Mouse (Mus musculus) lung, embryonic 14.5 days (tissue): Measurements from ENCODE around the gene Gm960. TPM values are rescaled to one million over a fixed set of nuclear protein-coding genes. Genes with fewer than 3 reads are reported as not detected.

Experiments used
- ATAC-seq: fragments of 200-750 bp; cut with Nextera tagmentation; 2 replicates; pipeline ENCODE4 v1.8.0; 2017; ENCODE audit warnings: mild to moderate bottlenecking, moderate TSS enrichment, moderate library complexity; ENCODE audit not compliant: insufficient read depth
- DNase-seq: peaks from one replicate; pipeline ENCODE4 v3.0.0-alpha.2; 2015
- H3K27ac ChIP-seq: fragments of 300-500 bp; sonication (generic); 2 replicates; pipeline ENCODE4 v1.5.1; 2014; ENCODE audit warnings: low read depth, mild to moderate bottlenecking, moderate library complexity
- H3K27me3 ChIP-seq: fragments of 300-500 bp; sonication (generic); 2 replicates; pipeline ENCODE4 v1.6.1; 2014; ENCODE audit warnings: low read length, control low read depth; ENCODE audit not compliant: insufficient read depth
- H3K36me3 ChIP-seq: fragments of 300-500 bp; sonication (generic); 2 replicates; pipeline ENCODE4 v1.6.1; 2014; ENCODE audit warnings: control low read depth; ENCODE audit not compliant: insufficient read depth
- H3K4me1 ChIP-seq: fragments of 300-500 bp; sonication (generic); 2 replicates; pipeline ENCODE4 v1.6.1; 2014; ENCODE audit warnings: antibody characterized with exemption, control low read depth; ENCODE audit not compliant: insufficient read depth
- H3K4me2 ChIP-seq: fragments of 300-500 bp; sonication (generic); 2 replicates; pipeline ENCODE4 v1.6.1; 2014; ENCODE audit warnings: mild to moderate bottlenecking
- H3K4me3 ChIP-seq: fragments of 300-500 bp; sonication (generic); 2 replicates; pipeline ENCODE4 v1.5.1; 2014; ENCODE audit warnings: low read depth, low read length
- H3K9ac ChIP-seq: fragments of 300-500 bp; sonication (generic); 2 replicates; pipeline ENCODE4 v1.6.1; 2014
- H3K9me3 ChIP-seq: fragments of 300-500 bp; sonication (generic); 2 replicates; pipeline ENCODE4 v1.6.1; 2016; ENCODE audit warnings: low read depth, low read length, control low read depth
- CTCF ChIP-seq: IDR thresholded peaks from 2 replicates; pipeline ENCODE4 v1.5.1; 2016; ENCODE audit warnings: antibody characterized with exemption, low read depth
- WGBS: fragments of 180-500 bp; shearing (Covaris S2); extraction: QIAGEN DNeasy Blood & Tissue Kit; methylation state at CpG from one replicate; pipeline ENCODE4 v1.1.7; 2014; 5-methylcytosine and 5-hydroxymethylcytosine counted together
- polyA plus RNA-seq: library from polyadenylated mRNA; unstranded; fragments of >200 nt; fragmentation: Nextera tagmentation; extraction: Ambion mirVana; gene quantifications from 2 replicates; pipeline ENCODE4 v1.2.1, GENCODE M21; 2014

Gene Gm960
- polyA plus RNA-seq, 1 experiment from 2014 or later: 2.9 TPM

- WGBS: under 1% methylated on average over 60 of the region's 60 CpGs
- Histone ChIP-seq H3K9ac (peak overlapping the region; percentile 52), H3K4me1 (no peaks in the 10 kb centered on the region), H3K27ac (no peak overlapping the region), H3K36me3 (no peaks in the 10 kb centered on the region), H3K4me3 (peak overlapping the region; percentile 51), H3K9me3 (no peaks in the 10 kb centered on the region), H3K27me3 (peaks cover 46% of the 10 kb centered on the region), H3K4me2 (peak overlapping the region; percentile 100)
- 0 out of 2 replicates have a peak, but pooled peaks have one; percentile 21 for ATAC-seq
- TF ChIP-seq CTCF: no peak
- peak; percentile 59 for DNase-seq
Observed at GRCm38 (mm10) chr19:4712156-4712780, 13.8 kb upstream of the Gm960 start.

GRCm38 (mm10) chr19:4711601-4712155, 13.2 kb upstream of the Gm960 start:
- Histone ChIP-seq H3K27ac (no peak overlapping the region), H3K4me2 (peak overlapping the region; percentile 100), H3K9ac (peak overlapping the region; percentile 52), H3K36me3 (no peaks in the 10 kb centered on the region), H3K9me3 (no peaks in the 10 kb centered on the region), H3K4me1 (no peaks in the 10 kb centered on the region), H3K4me3 (peak overlapping the region; percentile 51), H3K27me3 (peaks cover 46% of the 10 kb centered on the region)
- no peak for TF ChIP-seq CTCF
- ATAC-seq (peak; percentile 58), DNase-seq (peak; percentile 34)
- WGBS: under 1% methylated on average over 47 of the region's 65 CpGs

- H3K27me3 ChIP-seq: peaks cover 46% of the 10 kb centered on the region
- H3K27ac ChIP-seq: no peak within 1 kb of the TSS
- DNase-seq: no peak
Observed at GRCm38 (mm10) chr19:4711098-4711600, 12.7 kb upstream of the Gm960 start, which contains the start of gene Sptbn2. Gene Sptbn2, plus strand, starts transcription at chr19:4711167.

DNA sequence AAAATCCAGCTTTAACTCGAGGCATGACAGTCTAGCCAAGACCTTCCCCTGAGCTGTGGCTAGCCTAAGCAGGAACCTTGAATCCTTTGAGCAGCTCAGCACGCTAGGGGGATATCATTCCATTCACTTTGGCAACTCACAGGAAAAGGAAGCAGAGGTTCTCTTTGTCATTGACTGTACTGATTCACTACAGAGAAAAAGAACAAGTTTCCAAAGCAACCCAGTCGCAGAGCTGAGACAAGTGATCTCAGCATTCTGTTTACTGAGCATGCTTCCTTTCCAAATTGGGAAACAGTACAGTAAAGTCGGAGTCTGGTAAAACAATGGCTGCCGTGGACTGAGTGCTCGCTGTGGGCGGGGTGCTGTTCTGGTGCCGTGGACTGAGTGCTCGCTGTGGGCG, 10.3 kb upstream of the Gm960 start:
- TF ChIP-seq CTCF: no peak
- no peak overlapping the region for H3K4me2 ChIP-seq
- no peak for ATAC-seq

More at GRCm38 (mm10) chr19:4711098-4711600, 12.7 kb upstream of the Gm960 start, which contains the start of gene Sptbn2:
- WGBS: 11% methylated on average over 13 of the region's 13 CpGs
- no peaks in the 10 kb centered on the region for H3K36me3 ChIP-seq
- peak within 1 kb of the TSS; percentile 51 for H3K4me3 ChIP-seq
- H3K4me2 ChIP-seq: peak within 1 kb of the TSS; percentile 100
- H3K9ac ChIP-seq: peak within 1 kb of the TSS; percentile 52
- no peak for ATAC-seq
- no peaks in the 10 kb centered on the region for H3K9me3 ChIP-seq
- H3K4me1 ChIP-seq: no peaks in the 10 kb centered on the region
- TF ChIP-seq CTCF: no peak

DNA sequence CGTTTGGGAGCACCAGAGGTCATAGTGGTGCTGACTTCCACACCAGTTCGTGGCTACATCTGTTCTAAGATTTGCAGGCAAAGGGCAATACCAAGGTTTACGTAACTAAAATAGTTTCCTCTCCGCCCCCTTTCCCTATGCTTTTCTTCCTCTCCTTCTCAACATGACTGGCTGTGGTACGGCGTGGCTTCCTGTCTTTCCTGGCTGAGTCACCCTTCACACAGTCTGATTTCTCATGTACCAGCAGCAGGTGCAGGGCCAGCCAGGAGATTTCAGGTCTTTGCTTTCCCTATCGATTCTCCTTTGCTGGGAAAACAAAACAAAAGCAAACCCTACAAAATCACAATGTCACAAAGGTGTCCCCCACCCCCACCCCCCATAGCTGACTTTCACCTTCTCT, 2.8 kb upstream of the Gm960 start:
- Histone ChIP-seq H3K4me3 (no peak overlapping the region), H3K9me3 (no peaks in the 10 kb centered on the region), H3K36me3 (no peaks in the 10 kb centered on the region), H3K27me3 (peaks cover 37% of the 10 kb centered on the region), H3K27ac (no peak overlapping the region), H3K9ac (no peak overlapping the region), H3K4me2 (no peak overlapping the region), H3K4me1 (no peaks in the 10 kb centered on the region)
- ATAC-seq (no peak), DNase-seq (no peak)
- no peak for TF ChIP-seq CTCF
- 51% methylated on average over 7 of the region's 7 CpGs for WGBS

More for the DNA sequence above, 10.3 kb upstream of the Gm960 start:
- DNase-seq: peak; percentile 24
- Histone ChIP-seq H3K4me1 (no peaks in the 10 kb centered on the region), H3K9ac (no peak overlapping the region), H3K9me3 (no peaks in the 10 kb centered on the region), H3K27me3 (peaks cover 34% of the 10 kb centered on the region), H3K4me3 (no peak overlapping the region), H3K36me3 (no peaks in the 10 kb centered on the region), H3K27ac (no peak overlapping the region)
- 79% methylated on average over 10 of the region's 10 CpGs for WGBS

GRCm38 (mm10) chr19:4700656-4701055, 2.2 kb upstream of the Gm960 start:
- TF ChIP-seq CTCF: no peak
- WGBS: 60% methylated on average over 8 of the region's 8 CpGs
- H3K4me3 ChIP-seq: no peak overlapping the region
- ATAC-seq (no peak), DNase-seq (no peak)
- H3K9ac ChIP-seq: no peak overlapping the region
- H3K36me3 ChIP-seq: no peaks in the 10 kb centered on the region
- H3K9me3 ChIP-seq: no peaks in the 10 kb centered on the region
- H3K27ac ChIP-seq: no peak overlapping the region
- H3K27me3 ChIP-seq: peaks cover 37% of the 10 kb centered on the region
- H3K4me2 ChIP-seq: no peak overlapping the region
- H3K4me1 ChIP-seq: no peaks in the 10 kb centered on the region

- DNase-seq (no peak), ATAC-seq (no peak)
- Histone ChIP-seq H3K4me2 (no peak overlapping the region), H3K9ac (no peak overlapping the region), H3K4me1 (no peaks in the 10 kb centered on the region), H3K4me3 (no peak overlapping the region), H3K9me3 (no peaks in the 10 kb centered on the region), H3K27ac (no peak overlapping the region), H3K36me3 (no peaks in the 10 kb centered on the region), H3K27me3 (peaks cover 41% of the 10 kb centered on the region)
- 46% methylated on average over 5 of the region's 5 CpGs for WGBS
- no peak for TF ChIP-seq CTCF
Observed at GRCm38 (mm10) chr19:4699821-4700220, 1.4 kb upstream of the Gm960 start.
